Mouse (Mus musculus): ENCODE measurements around the gene Phf19. TPM values are rescaled to one million over a fixed set of nuclear protein-coding genes. Genes with fewer than 3 reads are reported as not detected.

The Phf19 gene
- polyA plus RNA-seq, 1 experiment from 2014 or later, result 3.9 TPM

DNA sequence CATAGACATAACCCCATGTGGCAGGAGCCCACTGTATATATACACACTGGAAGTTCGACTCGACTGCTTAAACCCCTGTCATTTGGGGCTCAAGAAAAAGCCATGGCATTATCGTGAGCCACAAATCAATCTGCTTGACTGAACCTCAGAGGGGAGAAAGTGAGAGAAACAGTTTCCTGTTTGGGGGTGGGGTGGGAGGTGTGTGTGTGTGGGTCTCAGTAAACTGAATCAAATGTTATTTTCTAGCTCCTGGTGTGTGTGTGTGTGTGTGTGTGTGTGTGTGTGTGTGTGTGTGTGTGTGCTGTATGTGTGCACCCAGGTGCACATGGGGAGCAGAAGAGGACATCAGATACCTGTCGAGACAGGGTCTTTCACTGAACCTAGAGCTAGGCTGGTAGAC, 39.2 kb upstream of the Phf19 start:
- H3K36me3 ChIP-seq, result no peaks in the 10 kb centered on the region
- no peaks in the 10 kb centered on the region; the same call in 1 of the 2 replicates for H3K27me3 ChIP-seq (ENCODE audit: insufficient read depth, poor library complexity, severe bottlenecking)
- 74% methylated on average over 4 of the region's 4 CpGs for WGBS
- no peak overlapping the region for H3K4me3 ChIP-seq
- no peak for DNase-seq (ENCODE audit: low spot score)
- H3K9me3 ChIP-seq, result no peaks in the 10 kb centered on the region
- peaks cover 3% of the 10 kb centered on the region; the same call in 1 of the 2 replicates for H3K4me1 ChIP-seq
- no peak overlapping the region for H3K27ac ChIP-seq

DNA sequence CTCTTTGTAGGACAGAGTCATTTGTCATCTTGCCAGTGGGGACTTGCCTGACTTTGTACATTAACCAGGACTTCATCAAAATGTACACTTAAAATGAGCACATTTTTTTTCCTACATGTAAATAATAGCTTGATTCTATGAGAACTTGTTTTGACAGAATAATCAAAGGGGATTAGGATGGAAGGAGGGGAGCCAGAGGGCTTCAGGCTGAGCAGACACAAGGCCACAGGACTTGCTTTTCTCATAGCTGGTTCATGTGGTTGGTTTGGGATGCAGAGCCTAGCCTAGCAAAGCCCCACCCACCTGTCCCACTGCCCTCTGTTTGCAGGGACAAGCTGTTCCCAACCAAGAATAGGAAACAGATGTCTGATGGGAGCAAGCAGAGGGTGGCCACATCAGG, 37.6 kb upstream of the Phf19 start:
- DNase-seq (ENCODE audit: low spot score), result no peak
- H3K4me1 ChIP-seq, result peaks cover 3% of the 10 kb centered on the region; the same call in 1 of the 2 replicates
- H3K4me3 ChIP-seq, result no peak overlapping the region
- H3K9me3 ChIP-seq, result no peaks in the 10 kb centered on the region
- peaks cover 2% of the 10 kb centered on the region; the same call in 1 of the 2 replicates for H3K27me3 ChIP-seq (ENCODE audit: insufficient read depth, poor library complexity, severe bottlenecking)
- no peaks in the 10 kb centered on the region for H3K36me3 ChIP-seq
- H3K27ac ChIP-seq, result no peak overlapping the region

DNA sequence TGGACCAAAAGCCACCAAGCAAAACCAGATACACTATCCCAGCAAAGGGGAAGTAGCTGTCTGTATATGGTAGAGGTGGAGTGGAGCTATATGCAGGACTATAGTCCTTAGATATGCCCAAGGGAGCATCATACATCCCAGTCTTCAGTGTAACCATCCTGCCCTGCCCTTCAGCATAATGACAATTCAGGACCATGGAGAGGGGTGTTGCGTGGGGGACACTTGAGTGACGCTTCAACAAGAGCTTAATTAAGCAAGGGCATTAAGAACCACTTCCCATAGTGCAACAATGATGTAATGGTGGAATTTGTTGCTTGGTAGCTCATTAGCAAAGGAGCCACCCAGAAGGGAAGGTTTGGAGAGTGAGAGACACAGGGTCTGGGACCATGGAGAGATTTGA, 34.8 kb upstream of the Phf19 start:
- 27% methylated on average over 2 of the region's 2 CpGs for WGBS
- no peak for DNase-seq (ENCODE audit: low spot score)

DNA sequence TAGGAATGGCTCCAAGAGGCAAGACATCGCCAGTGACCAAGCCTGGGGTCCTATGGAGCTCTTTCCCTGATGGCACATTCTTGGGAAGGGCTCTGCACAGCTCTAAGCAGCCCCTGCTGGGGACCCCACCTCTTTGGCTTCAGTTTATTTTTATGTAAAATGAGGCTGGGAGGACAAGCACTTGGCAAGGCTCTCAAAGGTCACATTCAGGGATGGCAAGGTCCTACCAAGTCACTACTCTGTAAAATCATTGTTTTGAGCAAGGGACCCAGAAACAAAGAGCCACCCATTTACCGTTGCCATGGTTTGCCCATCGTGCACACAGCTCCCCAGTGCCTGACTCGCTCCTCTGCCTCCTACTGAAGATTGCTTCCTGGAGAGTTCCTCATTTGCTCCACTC, 32.2 kb upstream of the Phf19 start:
- Histone ChIP-seq H3K9me3 (no peaks in the 10 kb centered on the region), H3K27ac (no peak overlapping the region), H3K4me3 (no peak overlapping the region), H3K27me3 (ENCODE audit: insufficient read depth, poor library complexity, severe bottlenecking) (peaks cover 29% of the 10 kb centered on the region; the same call in 1 of the 2 replicates), H3K36me3 (no peaks in the 10 kb centered on the region), H3K4me1 (peaks cover 15% of the 10 kb centered on the region)
- 81% methylated on average over 4 of the region's 4 CpGs for WGBS
- no peak for DNase-seq (ENCODE audit: low spot score)

More for the DNA sequence above, 34.8 kb upstream of the Phf19 start:
- H3K4me1 ChIP-seq, result peaks cover 12% of the 10 kb centered on the region
- H3K27me3 ChIP-seq (ENCODE audit: insufficient read depth, poor library complexity, severe bottlenecking), result peaks cover 20% of the 10 kb centered on the region; the same call in 1 of the 2 replicates
- H3K4me3 ChIP-seq, result no peak overlapping the region
- no peak overlapping the region for H3K27ac ChIP-seq
- no peaks in the 10 kb centered on the region for H3K9me3 ChIP-seq
- H3K36me3 ChIP-seq, result no peaks in the 10 kb centered on the region

DNA sequence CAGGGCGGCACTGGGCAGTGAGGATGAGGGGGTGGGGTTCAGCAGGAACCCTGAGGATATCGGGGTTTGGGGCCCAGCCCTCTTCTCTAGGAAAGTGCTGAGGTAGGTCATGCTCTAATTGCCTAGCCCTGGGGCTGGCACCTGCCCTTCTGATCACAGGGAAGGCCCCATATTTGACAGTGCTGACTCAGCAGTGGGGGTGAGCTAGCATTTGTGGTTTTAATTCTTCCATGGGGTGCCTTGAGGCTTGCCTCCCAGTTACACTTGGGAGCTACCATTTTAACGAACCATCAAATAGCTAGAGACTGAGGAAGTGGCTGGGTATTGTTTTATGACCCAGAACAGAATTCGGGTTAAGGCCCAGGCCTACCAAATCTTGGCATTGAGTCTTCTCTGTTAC, 31.8 kb upstream of the Phf19 start:
- no peak overlapping the region for H3K4me3 ChIP-seq
- DNase-seq (ENCODE audit: low spot score), result no peak
- peaks cover 34% of the 10 kb centered on the region; the same call in 1 of the 2 replicates for H3K27me3 ChIP-seq (ENCODE audit: insufficient read depth, poor library complexity, severe bottlenecking)
- peaks cover 15% of the 10 kb centered on the region for H3K4me1 ChIP-seq
- 0 out of 2 replicates have a peak overlapping the region, but pooled peaks have one; percentile 59 for H3K27ac ChIP-seq
- H3K36me3 ChIP-seq, result no peaks in the 10 kb centered on the region
- WGBS, result 73% methylated on average over 4 of the region's 4 CpGs
- H3K9me3 ChIP-seq, result no peaks in the 10 kb centered on the region

DNA sequence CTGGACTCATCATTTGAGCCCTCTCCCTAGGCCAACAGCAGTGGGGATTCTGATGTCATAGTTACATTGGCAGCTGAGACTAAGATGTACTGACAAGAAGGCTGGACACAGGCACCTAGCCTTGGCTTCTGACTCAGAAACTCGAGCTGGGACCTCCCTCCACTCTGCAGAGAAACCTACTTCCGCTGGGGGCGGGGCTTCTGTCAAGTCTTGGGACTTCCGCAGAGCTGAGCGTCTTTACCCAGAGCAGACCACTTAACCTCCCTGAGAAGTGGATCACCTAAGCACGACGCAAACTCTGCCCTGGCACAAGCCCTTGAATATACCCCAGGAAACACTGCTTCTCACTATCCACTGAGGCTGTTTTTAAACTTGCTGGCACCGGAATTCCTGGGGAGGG, 30.9 kb upstream of the Phf19 start:
- 8% methylated on average over 8 of the region's 8 CpGs for WGBS
- Histone ChIP-seq H3K9me3 (no peaks in the 10 kb centered on the region), H3K27ac (peak overlapping the region; percentile 59; the same call in 1 of the 2 replicates), H3K36me3 (no peaks in the 10 kb centered on the region), H3K4me3 (peak overlapping the region; percentile 38; the same call in 1 of the 2 replicates), H3K27me3 (ENCODE audit: insufficient read depth, poor library complexity, severe bottlenecking) (peaks cover 40% of the 10 kb centered on the region; the same call in 1 of the 2 replicates), H3K4me1 (peaks cover 15% of the 10 kb centered on the region)
- DNase-seq (ENCODE audit: low spot score), result no peak

DNA sequence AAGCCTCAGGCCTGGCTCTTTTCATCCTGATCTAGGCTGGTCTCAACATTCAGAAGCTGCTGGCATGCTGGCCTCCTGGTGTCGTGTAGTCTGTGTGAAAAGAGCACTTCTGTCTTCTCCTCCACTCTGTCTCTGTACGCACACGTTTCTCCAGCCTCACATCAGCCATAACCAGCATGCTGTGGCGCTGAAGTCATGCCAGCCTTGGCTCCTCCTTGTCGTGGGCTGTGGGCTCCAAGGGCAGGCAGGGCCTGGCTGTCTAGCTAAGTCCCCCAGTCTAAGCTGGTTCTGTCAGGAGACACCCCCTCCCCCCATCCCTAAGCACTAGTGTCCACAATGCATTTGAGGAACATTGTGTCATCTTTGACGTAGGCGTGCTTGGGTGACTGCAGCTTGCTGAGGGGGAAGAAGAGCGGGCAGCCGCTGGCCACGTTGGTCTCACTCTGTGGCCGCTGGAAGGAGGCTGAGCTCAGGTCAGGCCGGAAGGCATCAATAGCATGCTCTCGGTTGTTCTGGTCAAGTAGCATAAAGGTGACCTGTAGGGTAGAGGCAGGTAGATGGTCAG, 29.8 kb upstream of the Phf19 start:
- Histone ChIP-seq H3K4me3 (no peak overlapping the region), H3K27me3 (ENCODE audit: insufficient read depth, poor library complexity, severe bottlenecking) (peaks cover 40% of the 10 kb centered on the region; the same call in 1 of the 2 replicates), H3K36me3 (no peaks in the 10 kb centered on the region), H3K4me1 (peaks cover 17% of the 10 kb centered on the region), H3K9me3 (no peaks in the 10 kb centered on the region), H3K27ac (no peak overlapping the region)
- no peak for DNase-seq (ENCODE audit: low spot score)
- WGBS, result 80% methylated on average over 13 of the region's 13 CpGs

DNA sequence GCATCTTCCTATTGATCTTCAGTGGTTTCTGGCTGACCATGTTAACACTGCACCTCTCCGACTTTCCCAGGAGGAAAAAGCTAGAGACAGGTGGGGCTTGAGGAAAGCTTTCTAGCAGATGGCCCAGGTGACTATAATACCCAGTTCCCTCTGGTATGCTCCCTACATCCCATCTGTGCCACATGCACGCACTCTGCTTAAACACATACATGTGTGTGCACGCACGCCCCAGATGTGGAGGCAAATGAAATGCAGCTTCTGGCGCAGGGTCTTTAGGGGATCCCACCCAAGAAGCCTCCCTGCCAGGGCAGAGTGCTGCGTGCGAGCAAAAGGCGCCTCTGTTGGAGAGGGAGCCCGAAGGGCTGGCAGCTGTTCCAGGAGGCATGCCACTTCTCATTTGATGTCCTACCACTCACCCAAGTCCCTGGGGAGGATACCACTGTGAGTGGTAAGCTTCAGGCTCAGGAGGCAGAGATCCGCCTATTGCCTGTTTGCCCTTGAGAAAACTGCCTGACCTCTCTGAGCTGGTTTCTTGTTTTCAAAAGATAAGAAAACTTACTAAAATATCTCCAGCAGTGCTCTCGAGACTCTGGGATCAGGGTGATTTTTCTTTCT, 27.3 kb upstream of the Phf19 start:
- peaks cover 31% of the 10 kb centered on the region for H3K4me1 ChIP-seq
- H3K27ac ChIP-seq, result no peak overlapping the region
- no peaks in the 10 kb centered on the region for H3K9me3 ChIP-seq
- peaks cover 34% of the 10 kb centered on the region; the same call in 1 of the 2 replicates for H3K27me3 ChIP-seq (ENCODE audit: insufficient read depth, poor library complexity, severe bottlenecking)
- H3K4me3 ChIP-seq, result no peak overlapping the region
- WGBS, result 63% methylated on average over 11 of the region's 11 CpGs
- DNase-seq (ENCODE audit: low spot score), result no peak
- H3K36me3 ChIP-seq, result no peaks in the 10 kb centered on the region

DNA sequence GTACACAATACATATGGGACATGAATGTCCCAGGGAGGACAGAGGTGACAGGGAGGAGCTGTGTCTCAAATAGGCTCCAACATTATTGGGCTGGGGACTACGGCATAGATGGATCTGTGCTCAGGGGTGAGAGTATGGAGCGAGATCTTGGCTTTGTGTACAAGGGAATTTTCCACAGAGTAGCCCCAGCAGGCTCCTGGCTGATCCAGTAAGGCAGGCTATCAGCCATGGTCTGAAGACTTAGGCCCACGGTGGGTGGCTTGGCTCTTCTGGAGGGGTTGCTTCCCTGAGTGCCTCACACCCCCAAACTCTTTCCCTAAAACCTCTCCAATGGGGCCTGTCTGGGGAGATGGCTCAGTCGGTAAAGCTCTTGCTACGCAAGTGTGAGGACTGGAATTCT, 26.4 kb upstream of the Phf19 start:
- Histone ChIP-seq H3K27me3 (ENCODE audit: insufficient read depth, poor library complexity, severe bottlenecking) (peaks cover 25% of the 10 kb centered on the region; the same call in 1 of the 2 replicates), H3K27ac (no peak overlapping the region), H3K9me3 (no peaks in the 10 kb centered on the region), H3K36me3 (no peaks in the 10 kb centered on the region), H3K4me1 (peaks cover 29% of the 10 kb centered on the region), H3K4me3 (no peak overlapping the region)
- no peak for DNase-seq (ENCODE audit: low spot score)
- 76% methylated on average over 5 of the region's 5 CpGs for WGBS

DNA sequence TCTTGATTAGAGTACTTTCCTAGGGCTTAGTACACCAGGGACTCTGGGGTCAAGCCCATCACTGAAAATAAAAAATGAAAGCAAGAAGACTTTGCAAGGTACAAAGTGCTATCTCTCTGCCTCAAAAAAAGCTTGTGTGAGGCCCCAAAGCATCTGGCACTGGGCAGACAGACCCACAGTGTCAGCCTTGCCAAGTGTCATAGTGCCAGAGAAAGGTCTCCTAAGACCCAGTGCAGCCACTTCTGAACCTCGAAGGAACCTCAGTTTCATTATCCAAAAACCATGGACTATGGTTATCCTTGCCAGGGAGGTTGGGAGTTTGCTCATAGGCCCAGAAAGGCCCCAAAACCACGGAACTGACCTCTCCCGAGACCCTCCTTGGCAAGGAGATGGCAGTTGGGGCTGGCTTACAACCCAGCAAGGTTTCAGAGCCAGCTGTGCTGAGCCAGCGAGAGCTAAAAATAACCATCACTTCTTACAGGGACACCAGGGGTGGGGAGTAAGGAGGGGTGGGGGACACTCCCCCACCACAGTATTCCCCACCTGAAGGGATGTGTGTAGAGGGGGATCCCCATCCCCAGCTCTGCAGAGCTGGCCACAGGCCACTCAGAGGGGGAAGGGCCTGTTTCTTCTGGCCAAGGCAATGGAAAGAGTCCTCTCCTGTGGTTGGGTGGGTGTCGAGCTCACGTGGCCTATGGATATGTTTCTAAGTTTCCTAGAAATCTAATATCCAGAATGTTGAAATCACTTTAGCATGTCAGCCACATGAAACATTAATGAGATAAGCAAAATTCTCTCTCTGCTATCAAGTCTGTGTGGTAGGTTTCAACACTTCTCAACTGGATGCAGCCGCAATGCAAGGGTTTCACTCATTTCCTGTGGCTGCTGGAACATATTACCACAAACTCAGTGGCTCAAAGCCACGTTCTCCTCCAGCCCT, 24.7 kb upstream of the Phf19 start:
- no peaks in the 10 kb centered on the region for H3K9me3 ChIP-seq
- peaks cover 19% of the 10 kb centered on the region; the same call in 1 of the 2 replicates for H3K27me3 ChIP-seq (ENCODE audit: insufficient read depth, poor library complexity, severe bottlenecking)
- WGBS, result 67% methylated on average over 8 of the region's 8 CpGs
- H3K36me3 ChIP-seq, result no peaks in the 10 kb centered on the region
- H3K4me1 ChIP-seq, result peaks cover 22% of the 10 kb centered on the region
- no peak overlapping the region for H3K4me3 ChIP-seq
- DNase-seq (ENCODE audit: low spot score), result no peak
- no peak overlapping the region for H3K27ac ChIP-seq

DNA sequence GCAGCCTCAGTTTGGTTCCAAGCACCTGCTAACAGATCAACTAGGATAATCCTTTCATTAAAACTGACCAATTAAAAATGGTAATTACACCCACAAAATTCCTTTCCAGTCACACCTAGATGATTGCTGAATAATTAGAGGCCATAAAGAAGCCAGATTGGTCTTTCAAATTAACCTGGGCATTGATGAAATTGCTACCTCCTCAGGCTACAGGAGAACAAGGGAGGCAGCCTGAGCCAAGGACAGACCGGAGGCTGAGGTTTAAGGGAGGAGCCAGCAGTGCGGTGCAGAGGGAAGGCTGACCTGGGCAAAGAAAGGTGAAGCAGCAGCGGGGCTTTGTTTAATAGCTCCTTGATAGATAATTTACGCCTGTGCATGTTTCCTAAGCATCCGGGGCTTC, 23.6 kb upstream of the Phf19 start:
- Histone ChIP-seq H3K9me3 (no peaks in the 10 kb centered on the region), H3K36me3 (no peaks in the 10 kb centered on the region), H3K27ac (no peak overlapping the region), H3K4me1 (peaks cover 22% of the 10 kb centered on the region), H3K4me3 (no peak overlapping the region), H3K27me3 (ENCODE audit: insufficient read depth, poor library complexity, severe bottlenecking) (peaks cover 14% of the 10 kb centered on the region; the same call in 1 of the 2 replicates)
- 46% methylated on average over 5 of the region's 5 CpGs for WGBS
- no peak for DNase-seq (ENCODE audit: low spot score)

DNA sequence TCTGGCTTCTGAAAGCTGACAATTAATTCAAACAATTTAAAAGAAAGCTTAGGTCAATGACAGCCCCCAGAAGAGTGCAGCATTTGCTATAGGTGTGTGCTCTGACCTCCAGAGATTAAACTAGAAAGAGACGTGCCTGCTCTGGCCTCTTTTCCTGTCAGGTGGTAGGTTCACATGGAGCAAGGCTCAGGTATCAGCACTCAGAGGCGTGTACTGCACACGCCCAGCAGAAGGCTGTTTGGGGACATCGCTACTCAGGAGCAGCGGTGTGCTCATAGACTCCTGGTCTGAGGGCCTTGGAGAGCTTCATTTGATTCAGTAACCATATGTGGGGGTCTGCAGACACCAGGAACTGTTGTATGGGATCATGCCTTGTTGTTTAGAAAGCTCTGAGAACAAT, 13.5 kb upstream of the Phf19 start:
- H3K27ac ChIP-seq, result no peak overlapping the region
- H3K4me1 ChIP-seq, result no peaks in the 10 kb centered on the region
- peaks cover 12% of the 10 kb centered on the region for H3K27me3 ChIP-seq (ENCODE audit: insufficient read depth, poor library complexity, severe bottlenecking)
- DNase-seq (ENCODE audit: low spot score), result no peak
- H3K4me3 ChIP-seq, result no peak overlapping the region
- H3K36me3 ChIP-seq, result no peaks in the 10 kb centered on the region
- WGBS, result 59% methylated on average over 5 of the region's 5 CpGs
- H3K9me3 ChIP-seq, result no peaks in the 10 kb centered on the region

DNA sequence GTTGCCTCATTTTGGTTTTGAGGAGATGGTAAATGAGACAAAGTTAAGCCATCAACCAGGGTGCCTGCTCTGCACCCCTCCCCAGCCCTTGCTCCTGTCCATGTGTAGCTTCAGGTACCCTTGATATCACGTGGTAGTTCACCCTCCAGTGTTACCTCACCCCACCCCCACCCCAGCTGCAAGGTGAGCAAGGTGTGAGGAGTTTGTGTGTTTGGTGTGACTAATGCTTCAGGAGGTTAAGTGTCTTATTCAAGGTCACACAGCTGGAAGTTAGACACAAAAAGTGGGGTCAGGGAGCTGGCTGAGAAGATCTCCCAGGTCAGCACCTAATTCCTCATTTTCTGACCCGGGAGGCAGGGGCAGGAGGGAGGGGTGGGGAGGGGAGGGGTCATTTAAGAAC, 8.9 kb upstream of the Phf19 start:
- Histone ChIP-seq H3K9me3 (no peaks in the 10 kb centered on the region), H3K36me3 (no peaks in the 10 kb centered on the region), H3K27me3 (ENCODE audit: insufficient read depth, poor library complexity, severe bottlenecking) (peaks cover 22% of the 10 kb centered on the region), H3K4me1 (0 out of 2 replicates have a peak, but pooled peaks cover 5% of the 10 kb centered on the region), H3K4me3 (no peak overlapping the region), H3K27ac (no peak overlapping the region)
- 12% methylated on average over 2 of the region's 2 CpGs for WGBS
- no peak for DNase-seq (ENCODE audit: low spot score)

Measured in heart, embryonic 10.5 days (tissue).